Mouse (Mus musculus): ENCODE measurements around the gene 4930451I11Rik.

4930451I11Rik gene

DNA sequence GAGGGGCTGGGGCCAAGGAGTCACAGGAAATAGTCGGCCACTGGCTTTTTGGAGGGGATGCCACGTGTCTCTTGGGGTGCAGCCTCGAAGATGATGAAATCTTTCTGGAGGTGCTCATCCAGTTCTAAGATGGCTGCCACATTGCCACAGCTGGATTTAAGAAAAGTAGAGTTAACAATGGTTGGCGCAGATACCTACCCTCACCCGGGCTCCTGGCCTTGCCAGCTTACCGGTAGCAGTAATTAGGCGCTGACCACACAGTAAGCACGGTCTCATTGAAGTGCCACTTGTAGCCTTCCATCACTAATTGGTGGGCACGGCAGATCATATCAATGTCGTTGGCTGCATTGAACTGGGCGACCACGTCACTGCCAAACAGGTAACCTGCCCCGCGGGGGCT lies 45.3 kb downstream of the 4930451I11Rik start:
- Histone ChIP-seq H3K36me3 (ENCODE audit: control insufficient read depth, insufficient read depth, low read length, poor library complexity, severe bottlenecking) (peaks cover 9% of the 10 kb centered on the region), H3K27me3 (ENCODE audit: control insufficient read depth, insufficient read depth, low read length, poor library complexity, severe bottlenecking) (no peaks in the 10 kb centered on the region)
- no peak for DNase-seq (ENCODE audit: low read depth, low spot score)

DNA sequence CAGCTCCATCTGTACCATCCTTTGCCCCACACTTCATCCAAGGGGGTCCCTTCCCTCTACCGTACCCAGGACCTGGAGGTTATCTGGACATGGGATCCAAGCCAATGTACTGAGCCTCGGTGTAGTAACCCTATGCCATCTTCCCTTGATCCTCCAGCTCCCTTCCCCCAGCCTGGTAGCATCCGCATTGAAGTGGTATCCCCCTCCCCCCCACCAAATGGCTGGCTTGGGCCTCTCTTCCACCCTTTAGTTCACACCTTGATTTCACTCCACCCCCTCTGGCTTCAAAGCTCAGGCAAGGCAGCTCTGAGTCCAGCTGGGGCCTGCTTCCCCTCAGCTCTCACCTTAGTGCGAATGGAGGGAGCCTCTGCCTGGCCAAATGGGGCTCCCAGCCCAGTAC lies 46.4 kb downstream of the 4930451I11Rik start:
- DNase-seq (ENCODE audit: low read depth, low spot score) = no peak
- Histone ChIP-seq H3K27me3 (ENCODE audit: control insufficient read depth, insufficient read depth, low read length, poor library complexity, severe bottlenecking) (no peaks in the 10 kb centered on the region), H3K36me3 (ENCODE audit: control insufficient read depth, insufficient read depth, low read length, poor library complexity, severe bottlenecking) (peaks cover 9% of the 10 kb centered on the region)

DNA sequence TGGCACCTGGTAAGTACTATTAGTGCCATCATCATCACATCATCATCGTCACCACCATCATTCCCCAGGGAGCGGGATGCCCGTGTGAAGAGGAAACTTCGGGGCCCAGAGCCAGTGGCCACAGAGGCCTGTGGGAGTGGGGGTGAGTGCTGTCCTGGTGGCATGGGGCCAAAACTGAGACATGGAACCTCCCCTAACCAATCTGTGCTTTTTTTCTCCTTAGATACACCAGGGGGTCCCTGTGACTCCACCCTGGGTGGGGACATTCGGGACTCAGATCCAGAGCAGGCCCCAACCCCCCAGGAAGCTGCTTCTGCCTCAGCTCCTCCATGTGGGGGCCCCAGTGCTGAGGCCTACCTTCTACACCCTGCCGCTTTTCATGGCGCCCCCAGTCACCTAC lies 47.0 kb downstream of the 4930451I11Rik start:
- no peak for DNase-seq (ENCODE audit: low read depth, low spot score)
- Histone ChIP-seq H3K27me3 (ENCODE audit: control insufficient read depth, insufficient read depth, low read length, poor library complexity, severe bottlenecking) (no peaks in the 10 kb centered on the region), H3K36me3 (ENCODE audit: control insufficient read depth, insufficient read depth, low read length, poor library complexity, severe bottlenecking) (peaks cover 9% of the 10 kb centered on the region)

DNA sequence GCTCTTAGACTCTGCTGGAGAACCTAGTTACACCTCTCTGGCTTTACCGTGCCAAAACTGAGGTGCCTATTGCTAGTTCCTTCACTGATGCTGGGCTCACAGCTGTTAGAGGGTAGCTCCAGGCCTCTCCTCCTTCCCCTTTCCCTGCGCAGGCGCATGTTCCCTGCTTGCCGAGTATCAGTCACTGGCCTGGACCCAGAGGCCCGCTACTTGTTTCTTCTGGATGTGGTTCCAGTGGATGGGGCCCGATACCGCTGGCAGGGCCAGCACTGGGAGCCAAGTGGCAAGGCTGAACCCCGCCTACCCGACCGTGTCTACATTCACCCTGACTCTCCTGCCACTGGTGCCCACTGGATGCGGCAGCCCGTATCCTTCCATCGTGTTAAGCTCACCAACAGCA lies 48.7 kb downstream of the 4930451I11Rik start:
- Histone ChIP-seq H3K36me3 (ENCODE audit: control insufficient read depth, insufficient read depth, low read length, poor library complexity, severe bottlenecking) (peaks cover 8% of the 10 kb centered on the region), H3K27me3 (ENCODE audit: control insufficient read depth, insufficient read depth, low read length, poor library complexity, severe bottlenecking) (no peaks in the 10 kb centered on the region)
- DNase-seq (ENCODE audit: low read depth, low spot score) = no peak

GRCm38 (mm10) chr7:126781661-126782370 lies 49.6 kb downstream of the 4930451I11Rik start:
- Histone ChIP-seq H3K27me3 (ENCODE audit: control insufficient read depth, insufficient read depth, low read length, poor library complexity, severe bottlenecking) (no peaks in the 10 kb centered on the region), H3K36me3 (ENCODE audit: control insufficient read depth, insufficient read depth, low read length, poor library complexity, severe bottlenecking) (peaks cover 8% of the 10 kb centered on the region)
- DNase-seq (ENCODE audit: low read depth, low spot score) = no peak

GRCm38 (mm10) chr7:126780971-126781635 lies 50.3 kb downstream of the 4930451I11Rik start, which contains the start of gene Tbx6:
TSS of gene Tbx6 (plus strand) at chr7:126781483.
- Histone ChIP-seq H3K36me3 (ENCODE audit: control insufficient read depth, insufficient read depth, low read length, poor library complexity, severe bottlenecking) (peaks cover 8% of the 10 kb centered on the region), H3K27me3 (ENCODE audit: control insufficient read depth, insufficient read depth, low read length, poor library complexity, severe bottlenecking) (no peaks in the 10 kb centered on the region)
- DNase-seq (ENCODE audit: low read depth, low spot score) = no peak

Data from splenic B cell, adult 2 months (primary cell).